ENCODE assay signal across 8 mouse cellular contexts in the genomic region with DNA sequence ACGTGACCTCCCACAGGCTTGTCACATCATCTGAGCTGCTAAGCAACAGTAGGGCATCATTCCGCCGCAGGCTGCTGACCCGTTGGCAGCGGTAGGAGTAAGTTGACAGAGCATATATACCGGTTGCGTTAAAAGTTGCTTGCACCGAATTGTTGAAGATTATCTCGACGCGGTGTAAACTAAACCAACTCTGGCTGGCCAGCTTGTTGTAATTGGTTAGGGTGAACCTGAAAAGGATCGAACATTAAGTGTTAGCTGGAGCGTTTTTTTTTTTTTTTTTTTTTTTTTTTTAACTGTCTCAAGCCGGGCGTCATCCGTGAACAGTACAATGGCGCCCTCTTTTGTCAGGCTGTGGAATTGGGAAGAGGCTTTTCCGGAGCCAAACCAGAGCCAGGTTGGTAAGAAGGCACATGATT. TPM values are rescaled to one million over a fixed set of nuclear protein-coding genes. Genes with fewer than 3 reads are reported as not detected.
DNase-seq lines count a peak whose midpoint lies in the region; ATAC-seq and TF ChIP-seq lines count a peak whose summit lies in the region.

No protein-coding gene starts in this region.

- no peak overlapping the region for H3K27ac ChIP-seq in ES-E14 (ENCODE audit: insufficient read depth, low read depth, low read length, poor library complexity, severe bottlenecking)
- H3K27ac ChIP-seq in forebrain, embryonic 13.5 days, result no peak overlapping the region
- no peak overlapping the region for H3K27ac ChIP-seq in thymus, adult 2 months (ENCODE audit: control insufficient read depth, insufficient read depth, low read length)

- DNase-seq in ES-E14 (ENCODE audit: low read depth, low spot score), result peak; percentile 60
- peak; percentile 24 for DNase-seq in cerebellum, adult 11 months
- DNase-seq in heart, postnatal 14 days, result peak; percentile 69 to 85
- DNase-seq in large intestine, adult 2 months (ENCODE audit: low read depth, low spot score), result peak; percentile 16
- DNase-seq in lung, adult 18-20 months, result peak; percentile 57 to 58
- peak; percentile 66 for DNase-seq in thymus, adult 2 months

- 2% methylated on average over 18 of the region's 18 CpGs for WGBS in forebrain, embryonic 13.5 days
- WGBS in large intestine, adult 2 months, result 1% methylated on average over 18 of the region's 18 CpGs
- 2% methylated on average over 18 of the region's 18 CpGs for WGBS in thymus, adult 2 months

- in situ Hi-C loops in ES-E14 (cut with MboI; ENCODE audit: low sequenced_read_pairs in 2 of 2, unreplicated experiment in 2 of 2), result no loop called here

- no peaks in the 10 kb centered on the region for H3K36me3 ChIP-seq in ES-E14 (ENCODE audit: control insufficient read depth, insufficient read depth, low read length, poor library complexity, severe bottlenecking)
- H3K36me3 ChIP-seq in forebrain, embryonic 13.5 days (ENCODE audit: poor library complexity, severe bottlenecking), result no peaks in the 10 kb centered on the region
- no peaks in the 10 kb centered on the region for H3K36me3 ChIP-seq in thymus, adult 2 months (ENCODE audit: control insufficient read depth, insufficient read depth, low read length)

- no peaks in the 10 kb centered on the region for H3K27me3 ChIP-seq in forebrain, embryonic 13.5 days
- H3K27me3 ChIP-seq in thymus, adult 2 months (ENCODE audit: control insufficient read depth, insufficient read depth, low read length), result no peaks in the 10 kb centered on the region; the same call in 1 of the 2 replicates

- TF ChIP-seq CTCF in thymus, adult 2 months (IDR thresholded peaks at IDR 0.05; ENCODE audit: borderline replicate concordance, control insufficient read depth, extremely low read depth, insufficient read depth, low read length, poor library complexity), result no peak

- peak overlapping the region; percentile 6 to 28; a peak in 1 of 4 replicates for H3K4me3 ChIP-seq in ES-E14 (ENCODE audit: insufficient read depth in 1 of 2, low read depth in 1 of 2, low read length in 2 of 2, poor library complexity in 1 of 2, severe bottlenecking in 1 of 2)
- peak overlapping the region; percentile 38 for H3K4me3 ChIP-seq in forebrain, embryonic 13.5 days
- peak overlapping the region; percentile 30; the same call in 1 of the 2 replicates for H3K4me3 ChIP-seq in thymus, adult 2 months (ENCODE audit: control insufficient read depth, insufficient read depth, low read length)

- H3K9ac ChIP-seq in ES-E14 (ENCODE audit: insufficient read depth, low read depth, low read length, poor library complexity, severe bottlenecking), result no peak overlapping the region; the same call in 1 of the 2 replicates
- H3K9ac ChIP-seq in forebrain, embryonic 13.5 days, result peak overlapping the region; percentile 37; the same call in 1 of the 2 replicates

- H3K4me1 ChIP-seq in ES-E14 (ENCODE audit: control insufficient read depth in 2 of 2, insufficient read depth in 2 of 2, low read length in 2 of 2, poor library complexity in 1 of 2), result no peaks in the 10 kb centered on the region
- 0 out of 2 replicates have a peak, but pooled peaks cover 5% of the 10 kb centered on the region for H3K4me1 ChIP-seq in forebrain, embryonic 13.5 days
- H3K4me1 ChIP-seq in thymus, adult 2 months (replicated peaks; ENCODE audit: control insufficient read depth, insufficient read depth, low read length), result peaks cover 6% of the 10 kb centered on the region

- peak; percentile 73 for ATAC-seq in forebrain, embryonic 13.5 days
- 0 out of 2 replicates have a peak, but pooled peaks have one; percentile 36 for ATAC-seq in neutrophil, adult 5-6 weeks (ENCODE audit: extremely low read depth, insufficient number of reproducible peaks, low FRiP score, poor library complexity, severe bottlenecking)

- TF ChIP-seq POLR2A in thymus, adult 2 months (IDR thresholded peaks at IDR 0.05; ENCODE audit: control insufficient read depth, extremely low read depth, insufficient read depth, low read length, poor library complexity), result no peak

- intact Hi-C loops in heart, postnatal 14 days (cut with DNase I), result loop anchor here (2.0 to 5.0 kb wide), 3 partner anchors 1109 to 1339 kb away; no protein-coding TSS in a partner anchor

- peak overlapping the region; percentile 63 for H3K4me2 ChIP-seq in forebrain, embryonic 13.5 days

- no peaks in the 10 kb centered on the region for H3K9me3 ChIP-seq in ES-E14 (ENCODE audit: control insufficient read depth, insufficient read depth, low read depth, low read length)
- no peaks in the 10 kb centered on the region for H3K9me3 ChIP-seq in forebrain, embryonic 13.5 days (replicated peaks)

TF ChIP-seq in ES-E14, 5 proteins besides CTCF, POLR2A, EP300 and RAD21:
- no peak for TF ChIP-seq CHD2 (IDR thresholded peaks at IDR 0.05; ENCODE audit: low read depth, low read length)
- TF ChIP-seq ZNF384 (IDR thresholded peaks at IDR 0.05; ENCODE audit: low read depth, low read length), result peak; percentile 100
- TF ChIP-seq MAFK (IDR thresholded peaks at IDR 0.05; ENCODE audit: insufficient read depth, low read depth, low read length), result no peak
- no peak for TF ChIP-seq HCFC1 (IDR thresholded peaks at IDR 0.05; ENCODE audit: borderline replicate concordance, insufficient read depth, low read length)
- peak; percentile 83 for TF ChIP-seq ZC3H11A (IDR thresholded peaks at IDR 0.05; ENCODE audit: borderline replicate concordance, low read depth, low read length)

RNA-seq across cellular contexts. Expression of gene Atp6ap1l, which starts 18.6 kb away (rescaled TPM):
- 0.49 TPM in 1 of 2 replicates, not detected in the other for total RNA-seq in ES-E14 (2012; rRNA removed)
- polyA plus RNA-seq in forebrain, embryonic 13.5 days (2015; fragmentation: Nextera tagmentation; extraction: Ambion mirVana), result 1.5 and 2.6 TPM in 2 replicates
- under 1 TPM; 0.49 to 0.69 TPM for total RNA-seq in heart, postnatal 14 days (2021)
- not detected in 2 replicates for polyA plus RNA-seq in large intestine, adult 2 months (2012; rRNA removed)
- not detected in 2 replicates for total RNA-seq in neutrophil, adult 5-6 weeks (2017)
- 0.18 TPM in 1 of 2 replicates, not detected in the other for polyA plus RNA-seq in thymus, adult 2 months (2012; rRNA removed)

RNA-seq across cellular contexts. Expression of gene Rps23, which starts 36.2 kb away (rescaled TPM):
- 1,480 and 1,858 TPM in 2 replicates for total RNA-seq in ES-E14 (2012; rRNA removed)
- polyA plus RNA-seq in forebrain, embryonic 13.5 days (2015; fragmentation: Nextera tagmentation; extraction: Ambion mirVana), result 174 and 219 TPM in 2 replicates
- 100 to 1,000 TPM; 165 to 185 TPM for total RNA-seq in heart, postnatal 14 days (2021)
- polyA plus RNA-seq in large intestine, adult 2 months (2012; rRNA removed), result 183 and 251 TPM in 2 replicates
- 1,093 and 1,514 TPM in 2 replicates for total RNA-seq in neutrophil, adult 5-6 weeks (2017)
- polyA plus RNA-seq in thymus, adult 2 months (2012; rRNA removed), result 317 and 333 TPM in 2 replicates

Comparison
In these comparisons a context has a peak if more than half of its experiments do, and no peak if none do; other contexts are left out.
1. DNase-seq: peak in every context shown above with its lines; median percentile 77 in heart, postnatal 14 days; 66 in thymus, adult 2 months; 60 in ES-E14; 58 in lung, adult 18-20 months; 24 in cerebellum, adult 11 months; 16 in large intestine, adult 2 months.